Mouse (Mus musculus) liver, embryonic 14.5 days (tissue): ENCODE results near the gene Heatr5a.

ENCODE experiments used
- CTCF ChIP-seq: IDR thresholded peaks from 2 replicates; pipeline ENCODE4 v1.5.1; 2016; ENCODE audit warnings: antibody characterized with exemption, low read depth, control low read depth
- EP300 ChIP-seq: IDR thresholded peaks from 2 replicates; pipeline ENCODE4 v1.6.1; 2016; ENCODE audit warnings: antibody characterized with exemption, low read depth

GRCm38 (mm10) chr12:51985826-51986225 lies 14.7 kb upstream of the Heatr5a start:
- no peak for TF ChIP-seq CTCF
- TF ChIP-seq EP300: no peak
